Mouse (Mus musculus) liver, embryonic 14.5 days (tissue): ENCODE results near the gene Ctsl.

ENCODE experiments used
- CTCF ChIP-seq: IDR thresholded peaks from 2 replicates; pipeline ENCODE4 v1.5.1; 2016; ENCODE audit warnings: antibody characterized with exemption, low read depth, control low read depth
- EP300 ChIP-seq: IDR thresholded peaks from 2 replicates; pipeline ENCODE4 v1.6.1; 2016; ENCODE audit warnings: antibody characterized with exemption, low read depth

GRCm38 (mm10) chr13:64402006-64402405 is 31.3 kb upstream of the Ctsl start:
- TF ChIP-seq CTCF: no peak
- TF ChIP-seq EP300: no peak
